Mouse (Mus musculus) heart, adult 2 months (tissue): Measurements from ENCODE around the gene Slc28a1.

ENCODE experiments used
- CTCF ChIP-seq: fragments of 200-600 bp; IDR thresholded peaks from 2 replicates; pipeline ENCODE4 v1.8.1; 2022; ENCODE audit warnings: antibody characterized with exemption, mild to moderate bottlenecking, moderate library complexity
- EP300 ChIP-seq: fragments of 200-500 bp; IDR thresholded peaks from 2 replicates; pipeline ENCODE4 v1.6.1; 2011; ENCODE audit warnings: low read depth, low read length, control low read depth; ENCODE audit not compliant: insufficient read depth
- POLR2A ChIP-seq: fragments of 200-500 bp; IDR thresholded peaks from 2 replicates; pipeline ENCODE4 v1.6.1; 2011; ENCODE audit warnings: mild to moderate bottlenecking, low read depth, low read length, control low read depth; ENCODE audit not compliant: insufficient read depth

GRCm38 (mm10) chr7:81122808-81123207 lies 8.2 kb downstream of the Slc28a1 start:
- TF ChIP-seq CTCF (no peak), POLR2A (no peak), EP300 (no peak)
